Mouse (Mus musculus) cerebellum, adult 11 months (tissue): ENCODE results near the gene Gpd1.

Experiments used
- DNase-seq: peaks from one replicate; pipeline ENCODE4 v3.0.0; 2022

Gpd1 gene

GRCm38 (mm10) chr15:99772925-99773324, 55.6 kb downstream of the Gpd1 start:
- DNase-seq: no peak
